Mouse (Mus musculus): ENCODE data around the gene March7. TPM values are rescaled to one million over a fixed set of nuclear protein-coding genes. Genes with fewer than 3 reads are reported as not detected.

The March7 gene
- polyA plus RNA-seq, 1 experiment from 2014 or later: 83.5 TPM

- Histone ChIP-seq H3K27me3 (ENCODE audit: control insufficient read depth, insufficient read depth, low read length) (peaks cover 12% of the 10 kb centered on the region; the same call in 1 of the 2 replicates), H3K36me3 (ENCODE audit: control insufficient read depth, insufficient read depth, low read length) (no peaks in the 10 kb centered on the region), H3K9me3 (ENCODE audit: control insufficient read depth, low read length) (no peaks in the 10 kb centered on the region), H3K4me1 (replicated peaks; ENCODE audit: control insufficient read depth, insufficient read depth, low read length) (peaks cover 4% of the 10 kb centered on the region; the same call in 1 of the 2 replicates), H3K27ac (ENCODE audit: low read depth, low read length) (no peak within 1 kb of the TSS), H3K4me2 (ENCODE audit: low read depth, low read length, severe bottlenecking) (peak within 1 kb of the TSS; percentile 63), H3K4me3 (ENCODE audit: low read depth, low read length) (peak within 1 kb of the TSS; percentile 31), H3K9ac (ENCODE audit: low read length) (peak within 1 kb of the TSS; percentile 39)
- ATAC-seq (replicated peaks; ENCODE audit: low FRiP score): no peak
- 73% methylated on average over 4 of the region's 4 CpGs for WGBS
- DNase-seq (ENCODE audit: low spot score): no peak
Observed at GRCm38 (mm10) chr2:60284467-60284821, 74.8 kb downstream of the March7 start, which contains the start of gene Cd302. TSS of gene Cd302 (minus strand) at chr2:60284488.

DNA sequence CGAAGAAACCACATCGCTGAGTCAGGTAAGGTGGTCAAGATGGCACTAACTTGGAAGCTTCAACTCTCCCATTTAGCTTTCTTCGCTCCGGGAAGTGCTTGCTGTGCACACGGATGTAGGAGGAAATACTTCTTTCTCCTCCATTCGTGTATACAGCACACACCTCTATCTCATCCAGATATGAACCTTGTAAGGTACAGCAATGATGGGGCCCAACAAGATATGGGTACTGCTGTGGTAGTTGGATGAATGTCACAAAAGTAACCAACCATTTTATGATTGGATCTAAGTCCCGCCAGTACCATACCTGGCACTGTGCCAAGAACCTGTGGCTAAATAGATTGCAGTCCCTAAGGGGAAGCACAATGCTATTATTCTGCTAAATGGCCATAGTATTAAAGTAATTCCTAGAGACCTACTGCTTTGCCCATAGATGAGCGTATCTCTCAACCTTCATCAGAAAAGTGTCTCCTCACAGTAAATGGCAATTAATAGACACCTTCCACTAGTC is 75.5 kb downstream of the March7 start:
- Histone ChIP-seq H3K4me1 (replicated peaks; ENCODE audit: control insufficient read depth, insufficient read depth, low read length) (peaks cover 4% of the 10 kb centered on the region; the same call in 1 of the 2 replicates), H3K27ac (ENCODE audit: low read depth, low read length) (no peak overlapping the region), H3K4me2 (ENCODE audit: low read depth, low read length, severe bottlenecking) (no peak overlapping the region), H3K9me3 (ENCODE audit: control insufficient read depth, low read length) (no peaks in the 10 kb centered on the region), H3K36me3 (ENCODE audit: control insufficient read depth, insufficient read depth, low read length) (no peaks in the 10 kb centered on the region), H3K9ac (ENCODE audit: low read length) (no peak overlapping the region), H3K4me3 (ENCODE audit: low read depth, low read length) (no peak overlapping the region), H3K27me3 (ENCODE audit: control insufficient read depth, insufficient read depth, low read length) (peaks cover 12% of the 10 kb centered on the region; the same call in 1 of the 2 replicates)
- DNase-seq (ENCODE audit: low spot score) (no peak), ATAC-seq (replicated peaks; ENCODE audit: low FRiP score) (no peak)
- WGBS: 91% methylated on average over 8 of the region's 8 CpGs

DNA sequence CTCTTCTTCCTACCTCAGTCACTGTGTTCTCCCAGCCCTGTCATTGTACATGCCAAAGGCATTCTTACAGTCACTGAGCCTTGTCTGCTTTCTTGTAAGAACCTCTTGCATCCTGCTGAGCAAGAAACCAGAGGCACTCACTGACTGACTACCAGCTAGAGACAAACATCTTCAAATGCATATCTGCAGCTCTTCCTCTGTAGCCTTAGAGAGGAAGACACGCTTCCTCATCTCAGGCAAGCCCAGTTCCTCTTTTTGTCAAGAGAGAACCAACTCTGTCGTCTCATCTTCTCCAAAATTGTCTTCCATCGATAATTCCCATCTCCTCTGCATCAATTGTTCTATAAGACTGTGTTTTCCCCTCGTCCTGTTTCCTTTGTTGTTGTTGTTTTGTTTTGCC is 78.9 kb downstream of the March7 start:
- Histone ChIP-seq H3K4me3 (ENCODE audit: low read depth, low read length) (no peak overlapping the region), H3K27me3 (ENCODE audit: control insufficient read depth, insufficient read depth, low read length) (peaks cover 10% of the 10 kb centered on the region; the same call in 1 of the 2 replicates), H3K36me3 (ENCODE audit: control insufficient read depth, insufficient read depth, low read length) (no peaks in the 10 kb centered on the region), H3K4me2 (ENCODE audit: low read depth, low read length, severe bottlenecking) (no peak overlapping the region), H3K4me1 (replicated peaks; ENCODE audit: control insufficient read depth, insufficient read depth, low read length) (peaks cover 4% of the 10 kb centered on the region; the same call in 1 of the 2 replicates), H3K27ac (ENCODE audit: low read depth, low read length) (no peak overlapping the region), H3K9ac (ENCODE audit: low read length) (no peak overlapping the region), H3K9me3 (ENCODE audit: control insufficient read depth, low read length) (no peaks in the 10 kb centered on the region)
- 81% methylated on average over 4 of the region's 4 CpGs for WGBS
- ATAC-seq (replicated peaks; ENCODE audit: low FRiP score) (no peak), DNase-seq (ENCODE audit: low spot score) (no peak)

- H3K36me3 ChIP-seq (ENCODE audit: control insufficient read depth, insufficient read depth, low read length): no peaks in the 10 kb centered on the region
- no peaks in the 10 kb centered on the region for H3K4me1 ChIP-seq (replicated peaks; ENCODE audit: control insufficient read depth, insufficient read depth, low read length)
- no peak overlapping the region for H3K4me2 ChIP-seq (ENCODE audit: low read depth, low read length, severe bottlenecking)
- ATAC-seq (replicated peaks; ENCODE audit: low FRiP score) (no peak), DNase-seq (ENCODE audit: low spot score) (no peak)
- H3K9ac ChIP-seq (ENCODE audit: low read length): no peak overlapping the region
- WGBS: 80% methylated on average over 1 of the region's 1 CpGs
- H3K27ac ChIP-seq (ENCODE audit: low read depth, low read length): no peak overlapping the region
- no peaks in the 10 kb centered on the region for H3K9me3 ChIP-seq (ENCODE audit: control insufficient read depth, low read length)
- H3K4me3 ChIP-seq (ENCODE audit: low read depth, low read length): no peak overlapping the region
- H3K27me3 ChIP-seq (ENCODE audit: control insufficient read depth, insufficient read depth, low read length): peaks cover 7% of the 10 kb centered on the region; the same call in 1 of the 2 replicates
Observed at GRCm38 (mm10) chr2:60289451-60289850, 79.8 kb downstream of the March7 start.

- Histone ChIP-seq H3K4me3 (ENCODE audit: low read depth, low read length) (no peak overlapping the region), H3K9ac (ENCODE audit: low read length) (no peak overlapping the region), H3K27ac (ENCODE audit: low read depth, low read length) (no peak overlapping the region), H3K27me3 (ENCODE audit: control insufficient read depth, insufficient read depth, low read length) (no peaks in the 10 kb centered on the region), H3K4me1 (replicated peaks; ENCODE audit: control insufficient read depth, insufficient read depth, low read length) (no peaks in the 10 kb centered on the region), H3K4me2 (ENCODE audit: low read depth, low read length, severe bottlenecking) (no peak overlapping the region), H3K9me3 (ENCODE audit: control insufficient read depth, low read length) (no peaks in the 10 kb centered on the region), H3K36me3 (ENCODE audit: control insufficient read depth, insufficient read depth, low read length) (no peaks in the 10 kb centered on the region)
- no peak for DNase-seq (ENCODE audit: low spot score)
- no peak for ATAC-seq (replicated peaks; ENCODE audit: low FRiP score)
- WGBS: 80% methylated on average over 4 of the region's 4 CpGs
Observed at GRCm38 (mm10) chr2:60291381-60291780, 81.7 kb downstream of the March7 start.

- ATAC-seq (replicated peaks; ENCODE audit: low FRiP score): no peak
- no peak for DNase-seq (ENCODE audit: low spot score)
- Histone ChIP-seq H3K4me2 (ENCODE audit: low read depth, low read length, severe bottlenecking) (no peak overlapping the region), H3K36me3 (ENCODE audit: control insufficient read depth, insufficient read depth, low read length) (no peaks in the 10 kb centered on the region), H3K4me1 (replicated peaks; ENCODE audit: control insufficient read depth, insufficient read depth, low read length) (no peaks in the 10 kb centered on the region), H3K9me3 (ENCODE audit: control insufficient read depth, low read length) (no peaks in the 10 kb centered on the region), H3K4me3 (ENCODE audit: low read depth, low read length) (no peak overlapping the region), H3K9ac (ENCODE audit: low read length) (no peak overlapping the region), H3K27me3 (ENCODE audit: control insufficient read depth, insufficient read depth, low read length) (no peaks in the 10 kb centered on the region), H3K27ac (ENCODE audit: low read depth, low read length) (no peak overlapping the region)
- WGBS: 76% methylated on average over 3 of the region's 3 CpGs
Observed at GRCm38 (mm10) chr2:60298266-60298665, 88.6 kb downstream of the March7 start.

- Histone ChIP-seq H3K27me3 (ENCODE audit: control insufficient read depth, insufficient read depth, low read length) (no peaks in the 10 kb centered on the region), H3K4me1 (replicated peaks; ENCODE audit: control insufficient read depth, insufficient read depth, low read length) (no peaks in the 10 kb centered on the region), H3K27ac (ENCODE audit: low read depth, low read length) (no peak overlapping the region), H3K9ac (ENCODE audit: low read length) (no peak overlapping the region), H3K4me2 (ENCODE audit: low read depth, low read length, severe bottlenecking) (no peak overlapping the region), H3K36me3 (ENCODE audit: control insufficient read depth, insufficient read depth, low read length) (no peaks in the 10 kb centered on the region), H3K4me3 (ENCODE audit: low read depth, low read length) (no peak overlapping the region), H3K9me3 (ENCODE audit: control insufficient read depth, low read length) (no peaks in the 10 kb centered on the region)
- ATAC-seq (replicated peaks; ENCODE audit: low FRiP score) (no peak), DNase-seq (ENCODE audit: low spot score) (no peak)
- WGBS: 94% methylated on average over 2 of the region's 2 CpGs
Observed at GRCm38 (mm10) chr2:60299323-60299722, 89.6 kb downstream of the March7 start.

Other genes starting within 250 kb of the March7 start
- 83.5 and 84.0 TPM in 2 replicates for gene Baz2b, start within 50 bp of the March7 start, polyA plus RNA-seq (2014; fragmentation: Nextera tagmentation; extraction: Ambion mirVana)
- 10.7 and 11.4 TPM in 2 replicates for gene Cd302, start 74.6 kb downstream of the March7 start, polyA plus RNA-seq (2014; fragmentation: Nextera tagmentation; extraction: Ambion mirVana)
- 1.9 and 2.5 TPM in 2 replicates for gene Ly75, start 173.4 kb downstream of the March7 start, polyA plus RNA-seq (2014; fragmentation: Nextera tagmentation; extraction: Ambion mirVana)

Measured in forebrain, embryonic 11.5 days (tissue).